Mouse (Mus musculus) C2C12 (cell line): Measurements from ENCODE around the gene Dyrk3.

ENCODE experiments used
- CEBPB ChIP-seq: IDR thresholded peaks from one replicate; pipeline ENCODE4 v1.6.1; 2011; ENCODE audit warnings: low read depth, mild to moderate bottlenecking, control low read depth, moderate library complexity
- CTCF ChIP-seq: IDR thresholded peaks from one replicate; pipeline ENCODE4 v1.5.1; 2011; ENCODE audit not compliant: control insufficient read depth, insufficient read depth, insufficient read length
- FOSL1 ChIP-seq: IDR thresholded peaks from one replicate; pipeline ENCODE4 v1.8.0; 2011; ENCODE audit warnings: mild to moderate bottlenecking, low read length; ENCODE audit not compliant: poor library complexity, insufficient read depth, severe bottlenecking
- MAX ChIP-seq: IDR thresholded peaks from one replicate; pipeline ENCODE4 v1.6.1; 2011; ENCODE audit warnings: mild to moderate bottlenecking, control low read depth
- MYOD1 ChIP-seq: IDR thresholded peaks from one replicate; pipeline ENCODE4 v1.6.1; 2011; ENCODE audit warnings: low read depth; ENCODE audit not compliant: control insufficient read depth, insufficient read length
- MYOG ChIP-seq: IDR thresholded peaks from one replicate; pipeline ENCODE4 v1.6.1; 2011; ENCODE audit not compliant: control insufficient read depth, insufficient read length; ENCODE audit errors: extremely low read depth
- USF1 ChIP-seq: IDR thresholded peaks from one replicate; pipeline ENCODE4 v1.6.1; 2011; ENCODE audit warnings: low read depth, mild to moderate bottlenecking, control low read depth, moderate library complexity

- TF ChIP-seq CTCF (no peak), MAX (no peak), USF1 (no peak), MYOG (no peak), MYOD1 (no peak), CEBPB (no peak), FOSL1 (no peak)
These were observed 35.7 kb upstream of the Dyrk3 start for GRCm38 (mm10) chr1:131173809-131174208.
